Mouse (Mus musculus) layer of hippocampus, postnatal 36 days (tissue): ENCODE data around the gene Adcy6. TPM values are rescaled to one million over a fixed set of nuclear protein-coding genes. Genes with fewer than 3 reads are reported as not detected.

Experiments
- DNase-seq, 2 experiments: peaks; one replicate each; pipeline ENCODE4 v3.0.0; 2022
- total RNA-seq, 2 experiments: library from RNA; stranded (reverse); gene quantifications; 2 replicates each; pipeline ENCODE4 v1.2.3; 2021

Gene Adcy6
- total RNA-seq, 2 experiments from 2014 or later = 43.7 to 48.8 TPM

DNA sequence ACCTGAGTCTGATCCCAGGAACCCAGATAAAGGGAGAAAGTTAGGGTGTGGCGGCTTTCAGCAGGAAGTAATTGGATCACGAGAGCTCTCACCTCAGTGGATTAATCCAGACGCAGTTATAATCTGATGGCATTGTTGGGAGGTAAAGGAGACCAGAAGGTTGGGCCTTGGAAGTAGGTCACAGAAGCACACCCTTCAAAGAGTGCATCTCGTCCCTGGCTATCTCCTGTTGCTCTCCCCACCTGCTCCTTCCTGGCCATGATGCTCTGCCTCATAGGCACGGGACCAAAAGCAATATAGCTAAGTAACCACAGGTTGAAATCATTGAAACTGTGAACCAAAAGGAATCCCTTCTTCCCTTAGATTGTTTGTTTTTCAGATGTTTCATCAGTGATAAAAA lies 52.7 kb downstream of the Adcy6 start:
- DNase-seq = no peak

DNA sequence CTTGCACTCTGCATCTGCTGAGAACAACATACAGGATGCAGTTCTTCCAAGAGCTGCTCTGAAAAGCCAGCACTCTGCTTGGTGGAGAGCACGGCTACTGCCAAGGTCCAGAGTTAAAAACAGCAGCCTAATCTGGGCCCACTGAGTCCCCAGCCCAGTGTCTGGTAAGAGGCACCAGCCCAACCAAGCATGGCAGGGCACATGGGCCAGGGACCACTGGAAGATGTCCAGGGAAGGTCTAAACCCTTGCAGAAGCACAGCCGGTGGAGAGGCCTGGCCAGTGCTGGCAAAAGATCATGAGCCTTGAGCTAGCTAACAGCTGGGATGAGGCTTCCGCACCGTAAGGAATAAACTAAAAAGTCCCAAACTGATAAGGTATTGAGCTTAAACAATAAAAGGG lies 54.0 kb downstream of the Adcy6 start:
- DNase-seq = no peak

DNA sequence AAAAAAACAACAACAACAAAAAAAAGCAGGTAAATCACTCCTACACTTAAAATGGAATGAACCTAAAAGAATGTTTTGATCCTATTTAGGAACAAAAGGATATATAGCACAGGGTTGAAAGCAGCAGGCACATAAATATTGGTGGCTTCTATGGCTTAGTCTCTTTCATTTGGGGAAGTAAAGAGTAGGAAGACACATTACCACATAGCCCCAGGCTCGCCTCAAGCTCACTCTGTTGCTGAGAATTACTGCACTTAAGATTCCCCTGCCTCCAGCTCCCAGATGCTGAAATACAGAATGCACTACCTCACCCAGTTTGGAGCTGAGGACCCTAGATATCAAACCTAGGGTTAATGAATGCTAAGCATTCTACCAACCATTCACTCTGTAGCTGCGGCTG lies 57.1 kb downstream of the Adcy6 start:
- no peak for DNase-seq

DNA sequence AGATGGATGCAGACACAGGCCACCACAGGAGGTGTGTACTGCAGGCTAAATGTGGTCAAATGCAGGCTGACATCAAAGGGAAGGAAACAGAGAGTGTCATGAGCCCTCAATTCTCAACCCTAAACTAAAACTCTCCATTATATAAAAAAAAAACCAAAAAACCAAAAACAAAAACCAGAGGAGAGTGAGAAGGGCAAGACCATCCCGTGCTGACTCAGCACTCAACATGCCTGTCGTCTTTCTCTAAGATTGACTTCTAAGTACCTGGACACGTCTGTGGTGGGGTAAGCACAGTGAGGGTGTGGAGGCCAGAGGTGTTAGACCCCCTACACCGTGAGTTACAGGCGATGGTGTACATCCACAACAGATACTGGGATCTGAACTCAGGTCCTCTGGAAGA lies 63.0 kb downstream of the Adcy6 start:
- DNase-seq = no peak

DNA sequence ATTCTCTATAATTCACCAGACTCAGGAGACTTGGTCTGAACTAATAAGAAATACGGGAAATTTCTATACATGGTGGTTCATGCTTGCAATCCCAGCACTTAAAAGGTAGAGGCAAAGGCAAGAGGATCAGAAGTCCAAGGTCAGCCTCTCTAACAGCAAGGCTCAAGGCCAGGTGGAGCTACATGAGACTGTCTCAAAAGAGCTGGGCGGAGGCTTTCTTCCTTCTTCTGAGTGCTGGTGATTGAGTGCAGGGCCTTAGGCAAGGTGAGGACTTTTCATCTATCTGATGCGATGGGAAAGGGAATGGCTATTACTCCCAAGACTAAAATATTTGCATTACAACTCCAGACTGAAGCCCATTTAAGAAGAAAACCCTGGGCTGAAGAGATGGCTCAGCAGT lies 64.7 kb downstream of the Adcy6 start:
- DNase-seq = no peak

DNA sequence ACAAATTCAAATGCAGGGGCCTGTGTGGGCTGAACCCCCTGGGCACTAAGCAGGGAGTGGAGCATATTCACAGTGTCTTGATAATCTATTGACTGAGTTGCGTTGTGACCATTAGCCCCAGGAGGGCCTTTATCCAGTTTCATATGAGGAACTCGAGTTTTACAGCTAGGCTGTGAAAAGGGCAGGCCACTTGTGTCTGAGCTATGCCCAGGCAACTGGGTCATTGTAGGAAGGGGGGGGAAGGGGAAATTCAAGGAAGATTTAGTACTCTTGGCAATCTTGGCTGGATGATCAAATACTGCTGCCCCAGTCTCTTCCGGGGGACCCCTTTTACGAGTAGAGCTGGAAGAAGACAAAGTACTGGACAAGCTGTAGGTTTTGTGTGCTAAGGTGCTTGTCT lies 66.5 kb downstream of the Adcy6 start:
- DNase-seq = no peak

DNA sequence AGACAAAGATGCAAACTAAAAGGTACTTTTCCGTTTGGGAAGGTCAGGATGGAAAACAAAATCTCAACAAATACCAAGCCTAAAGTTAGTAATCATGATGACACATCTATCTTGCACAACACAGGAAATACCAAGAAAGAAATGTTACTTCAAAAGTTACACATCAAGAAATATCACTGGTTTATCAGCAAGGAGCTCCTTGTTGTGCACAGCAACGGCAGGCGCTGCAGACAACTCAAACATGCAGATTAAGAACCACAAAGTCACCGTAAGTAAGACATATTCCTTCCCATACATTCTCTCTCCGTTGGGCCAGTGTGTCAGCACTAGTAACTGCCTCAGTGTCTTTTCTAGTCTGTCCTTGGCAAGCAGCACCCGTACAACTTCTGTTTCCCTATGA lies 68.8 kb downstream of the Adcy6 start:
- no peak for DNase-seq

Other genes with a start within 250 kb of the Adcy6 start
- not detected for gene Olfr283, start 229.1 kb downstream of the Adcy6 start, total RNA-seq
- not detected for gene Olfr282, start 178.9 kb downstream of the Adcy6 start, total RNA-seq
- gene Olfr281, start 157.5 kb downstream of the Adcy6 start, total RNA-seq = not detected
- gene OR5BS1P, start 140.2 kb downstream of the Adcy6 start, total RNA-seq = not detected
- not detected for gene Lalba, start 127.4 kb downstream of the Adcy6 start, total RNA-seq
- not detected for gene Olfr279, start 117.7 kb downstream of the Adcy6 start, total RNA-seq
- gene Kansl2, start 75.8 kb downstream of the Adcy6 start, total RNA-seq = 10 to 100 TPM; 62.6 to 64.2 TPM
- gene Ccnt1, start 39.2 kb downstream of the Adcy6 start, total RNA-seq = 10 to 100 TPM; 37.5 to 49.6 TPM
- not detected for gene 4930415O20Rik, start 39.1 kb downstream of the Adcy6 start, total RNA-seq
- 100 to 1,000 TPM; 198 to 206 TPM for gene Cacnb3, start 20.8 kb upstream of the Adcy6 start, total RNA-seq
- gene Ddx23, start 52.8 kb upstream of the Adcy6 start, total RNA-seq = 10 to 100 TPM; 87.5 to 92.0 TPM
- 1 to 10 TPM; 7.2 to 7.6 TPM for gene Rnd1, start 67.4 kb upstream of the Adcy6 start, total RNA-seq
- gene Ccdc65, start 98.1 kb upstream of the Adcy6 start, total RNA-seq = 10 to 100 TPM in 1 of 2 experiments, 1 to 10 TPM in 1; 8.0 to 10.1 TPM
- 1 to 10 TPM in 1 of 2 experiments, under 1 TPM in 1; 0.88 to 1.0 TPM for gene Fkbp11, start 118.1 kb upstream of the Adcy6 start, total RNA-seq
- gene Arf3, start 153.1 kb upstream of the Adcy6 start, total RNA-seq = 100 to 1,000 TPM; 792 to 841 TPM
- under 1 TPM; 0.42 to 0.61 TPM for gene Wnt10b, start 168.1 kb upstream of the Adcy6 start, total RNA-seq
- gene Wnt1, start 179.8 kb upstream of the Adcy6 start, total RNA-seq = not detected
- gene Ddn, start 199.4 kb upstream of the Adcy6 start, total RNA-seq = 1,000 to 10,000 TPM; 1,665 to 1,670 TPM
- 10 to 100 TPM; 49.0 to 52.5 TPM for gene Prkag1, start 221.4 kb upstream of the Adcy6 start, total RNA-seq